Mouse (Mus musculus) E14TG2a.4 (cell line): ENCODE measurements around the gene Tm9sf2.

Source experiments
- CTCF ChIP-seq: conservative IDR thresholded peaks from 2 replicates; pipeline ENCODE4 v1.5.1; 2014; ENCODE audit warnings: low read length
- NANOG ChIP-seq: IDR thresholded peaks from 2 replicates; pipeline ENCODE4 v1.6.1; 2014; ENCODE audit warnings: borderline replicate concordance, low read length, mixed read lengths
- POU5F1 ChIP-seq: IDR thresholded peaks from 2 replicates; pipeline ENCODE4 v1.6.1; 2014; ENCODE audit warnings: low read length, borderline replicate concordance

- TF ChIP-seq CTCF (no peak), NANOG (no peak), POU5F1 (no peak)
These were observed 63.5 kb downstream of the Tm9sf2 start for GRCm38 (mm10) chr14:122170202-122170781.
